Mouse (Mus musculus) heart, postnatal 4 days (tissue): ENCODE data around the gene Clec3a. TPM values are rescaled to one million over a fixed set of nuclear protein-coding genes. Genes with fewer than 3 reads are reported as not detected.
A peak's percentile ranks its signal among the peaks of the same experiment; 100 is the strongest.

Source experiments
- DNase-seq: peaks from one replicate; pipeline ENCODE4 v3.0.0; 2021
- total RNA-seq, 2 experiments: library from RNA; stranded (reverse); gene quantifications; 2 replicates each; pipeline ENCODE4 v1.2.3; 2021

The Clec3a gene
- total RNA-seq, 2 experiments from 2014 or later = 1.9 TPM; not detected in 1

- DNase-seq = peak; percentile 43
These were observed 40.4 kb downstream of the Clec3a start for GRCm38 (mm10) chr8:114458113-114458784.

DNA sequence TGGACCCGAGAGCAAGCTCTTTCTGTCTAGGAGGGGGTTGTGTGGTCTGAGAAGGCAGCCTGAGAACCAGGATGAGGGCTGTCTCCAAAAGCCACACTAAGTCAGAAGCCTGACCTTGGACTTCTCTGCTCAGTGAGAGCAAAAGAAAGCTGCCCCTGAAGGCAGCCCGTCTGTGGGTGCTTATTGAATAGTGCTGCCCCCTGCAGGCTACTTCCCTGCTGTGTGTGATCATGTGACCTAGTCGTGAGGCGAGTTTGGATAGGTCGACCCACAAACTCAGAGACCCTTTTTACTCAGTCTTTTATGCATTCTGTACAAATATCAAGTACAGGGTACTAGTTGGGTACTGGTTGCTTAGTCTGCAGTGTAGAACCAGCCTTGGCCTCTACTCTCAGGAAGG lies 42.7 kb downstream of the Clec3a start:
- no peak for DNase-seq

GRCm38 (mm10) chr8:114462591-114462990 lies 44.7 kb downstream of the Clec3a start:
- DNase-seq = no peak

- DNase-seq = no peak
These were observed 45.4 kb downstream of the Clec3a start for GRCm38 (mm10) chr8:114463305-114463704.

DNA sequence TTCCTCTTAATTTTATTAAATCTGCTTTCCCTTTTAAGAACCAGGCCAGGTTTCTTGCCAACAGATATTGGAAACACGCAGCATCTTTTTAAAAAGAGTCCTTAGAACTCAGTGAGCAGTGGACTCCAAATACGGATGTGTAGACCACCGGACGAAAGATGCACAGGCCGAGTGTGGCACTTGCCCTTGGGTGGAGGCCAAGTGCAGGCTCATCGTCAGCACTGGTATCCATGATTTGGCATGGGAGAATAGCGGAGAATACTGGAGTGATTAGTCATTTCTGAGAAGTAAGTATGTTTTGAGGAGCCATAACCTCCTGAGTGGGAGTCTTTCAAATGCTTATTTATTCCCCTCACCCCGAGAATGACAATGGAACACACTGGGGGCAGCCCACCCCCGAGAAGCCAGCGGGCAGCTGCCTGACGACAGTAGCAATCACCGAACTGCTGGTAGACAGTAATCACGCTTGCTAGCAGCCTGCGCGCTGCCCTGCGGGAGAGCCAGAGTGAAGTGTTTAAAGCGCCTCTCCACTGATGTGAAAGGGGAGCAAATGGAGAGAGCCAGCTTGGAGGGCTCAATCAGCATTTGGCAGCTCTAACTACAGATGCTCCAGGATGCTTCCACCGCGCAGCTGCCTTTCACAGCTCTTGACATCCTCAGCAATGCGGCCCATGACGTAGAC lies 50.8 kb downstream of the Clec3a start:
- no peak for DNase-seq

GRCm38 (mm10) chr8:114469208-114469590 lies 51.3 kb downstream of the Clec3a start:
- DNase-seq = no peak

- DNase-seq = no peak
These were observed 55.7 kb downstream of the Clec3a start for GRCm38 (mm10) chr8:114473546-114473945.

Other genes with a start within 250 kb of the Clec3a start
- under 1 TPM; 0.67 to 0.72 TPM for gene Vat1l, start 212.5 kb upstream of the Clec3a start, total RNA-seq
- gene Wwox, start 21.6 kb downstream of the Clec3a start, total RNA-seq = 10 to 100 TPM; 10.5 to 11.3 TPM